Mouse (Mus musculus) heart, embryonic 14.5 days (tissue): ENCODE measurements at regions not wholly inside any gene's neighbourhood (a gene's known extent, or its start where the extent isn't known, plus 50 kb on each side); places are given as distances from the start of the nearest gene placed in this dataset.
"Not testable (repeated sequence)": the region's sequence is repeated elsewhere in the genome, so short reads cannot be mapped to it uniquely, and the experiment has no call there.

Source experiments
- ATAC-seq: fragments of 200-750 bp; cut with Nextera tagmentation; 2 replicates; pipeline ENCODE4 v1.8.0; 2017; ENCODE audit warnings: low read depth, moderate TSS enrichment; ENCODE audit not compliant: insufficient number of reproducible peaks, insufficient read depth, low FRiP score
- H3K27ac ChIP-seq, 2 experiments: fragments of 200-500 bp in 1 of 2; fragments of 300-500 bp in 1 of 2; sonication (generic) in 1 of 2; replicated peaks in 1 of 2; 2 replicates each; pipeline ENCODE4 v1.5.1; 2012 to 2014; ENCODE audit warnings: low read depth in 2 of 2, low read length in 2 of 2, control low read depth in 1 of 2, mild to moderate bottlenecking in 1 of 2, mixed read lengths in 1 of 2; ENCODE audit not compliant: control insufficient read depth in 1 of 2, insufficient read depth in 1 of 2
- H3K27me3 ChIP-seq: fragments of 300-500 bp; sonication (generic); 2 replicates; pipeline ENCODE4 v1.6.1; 2014; ENCODE audit warnings: mild to moderate bottlenecking, low read length, control low read depth; ENCODE audit not compliant: control insufficient read depth, insufficient read depth
- H3K36me3 ChIP-seq: fragments of 300-500 bp; sonication (generic); 2 replicates; pipeline ENCODE4 v1.6.1; 2014; ENCODE audit warnings: mild to moderate bottlenecking, control low read depth, low read length, mixed read lengths; ENCODE audit not compliant: control insufficient read depth, insufficient read depth
- H3K4me1 ChIP-seq, 2 experiments: fragments of 200-500 bp in 1 of 2; fragments of 300-500 bp in 1 of 2; sonication (generic) in 1 of 2; 2 replicates each; pipeline ENCODE4 v1.6.1; 2012 to 2014; ENCODE audit warnings: low read length in 2 of 2, control low read depth in 1 of 2, mixed read lengths in 1 of 2; ENCODE audit not compliant: control insufficient read depth in 2 of 2, insufficient read depth in 2 of 2
- H3K4me2 ChIP-seq: fragments of 300-500 bp; sonication (generic); 2 replicates; pipeline ENCODE4 v1.6.1; 2014; ENCODE audit warnings: mild to moderate bottlenecking, low read length
- H3K4me3 ChIP-seq, 2 experiments: fragments of 200-500 bp in 1 of 2; fragments of 300-500 bp in 1 of 2; sonication (generic) in 1 of 2; 2 replicates each; pipeline ENCODE4 v1.5.1; 2012 to 2014; ENCODE audit warnings: low read length in 2 of 2, mild to moderate bottlenecking in 2 of 2, control low read depth in 1 of 2, low read depth in 1 of 2, moderate library complexity in 1 of 2; ENCODE audit not compliant: control insufficient read depth in 1 of 2, insufficient read depth in 1 of 2
- H3K9ac ChIP-seq: fragments of 300-500 bp; sonication (generic); 2 replicates; pipeline ENCODE4 v1.6.1; 2014; ENCODE audit warnings: mild to moderate bottlenecking, low read length
- H3K9me3 ChIP-seq: fragments of 300-500 bp; sonication (generic); 2 replicates; pipeline ENCODE4 v1.6.1; 2016; ENCODE audit warnings: low read length, control low read depth; ENCODE audit not compliant: control insufficient read depth
- WGBS: fragments of 180-500 bp; shearing (Covaris S2); extraction: QIAGEN DNeasy Blood & Tissue Kit; methylation state at CpG from one replicate; pipeline ENCODE4 v1.1.7; 2014; 5-methylcytosine and 5-hydroxymethylcytosine counted together

DNA sequence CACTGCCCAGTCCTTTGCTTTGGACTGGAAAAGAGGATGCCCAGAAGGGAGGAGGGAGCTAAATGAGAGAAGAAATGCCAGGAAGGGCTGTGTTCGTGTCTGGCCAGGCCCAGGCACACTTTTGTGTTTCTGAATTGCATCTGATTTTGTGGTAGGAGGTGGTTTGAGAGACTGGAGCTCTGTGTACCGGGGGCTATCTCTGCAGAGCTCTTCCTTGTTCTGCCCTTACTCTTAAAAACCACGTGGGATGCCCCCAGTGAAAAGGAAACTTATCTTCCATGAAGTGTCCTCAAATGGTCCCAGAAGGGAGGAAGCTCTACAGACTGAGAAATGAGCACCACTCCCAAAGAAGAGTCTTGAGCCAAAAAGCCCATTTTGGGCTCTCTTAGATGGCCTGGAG is 106.0 kb upstream of the Gmds start:
- no peak overlapping the region for H3K27ac ChIP-seq

DNA sequence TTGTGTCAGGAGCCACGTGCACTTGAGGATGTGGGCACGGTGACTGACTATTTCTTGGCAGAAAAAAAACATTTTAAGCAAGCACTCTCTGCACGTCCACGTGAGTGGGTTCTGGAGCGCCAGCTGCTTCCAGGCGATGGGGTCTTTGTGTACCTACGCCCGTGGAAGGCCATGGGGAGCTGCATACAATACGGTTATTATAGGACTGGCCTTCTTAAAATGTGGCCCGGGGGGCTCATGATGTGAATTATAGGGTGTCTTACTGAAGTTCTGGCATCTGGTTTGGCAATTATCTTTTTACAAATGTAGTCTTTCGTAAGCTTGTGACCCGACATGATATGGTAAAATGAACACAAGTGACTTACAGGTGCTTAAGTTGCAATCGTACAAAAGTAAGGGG is 103.5 kb upstream of the Gmds start:
- Histone ChIP-seq H3K9me3 (no peaks in the 10 kb centered on the region), H3K27ac (no peak overlapping the region), H3K27me3 (no peaks in the 10 kb centered on the region), H3K9ac (no peak overlapping the region), H3K36me3 (no peaks in the 10 kb centered on the region), H3K4me1 (no peaks in the 10 kb centered on the region), H3K4me3 (no peak overlapping the region), H3K4me2 (no peak overlapping the region)
- no peak for ATAC-seq
- WGBS, result 87% methylated on average over 13 of the region's 13 CpGs

More for the DNA sequence above, 106.0 kb upstream of the Gmds start:
- Histone ChIP-seq H3K36me3 (no peaks in the 10 kb centered on the region), H3K27me3 (no peaks in the 10 kb centered on the region), H3K9me3 (no peaks in the 10 kb centered on the region), H3K4me3 (no peak overlapping the region), H3K9ac (no peak overlapping the region), H3K4me2 (no peak overlapping the region), H3K4me1 (no peaks in the 10 kb centered on the region)
- no peak for ATAC-seq
- WGBS, result 49% methylated on average over 3 of the region's 3 CpGs

DNA sequence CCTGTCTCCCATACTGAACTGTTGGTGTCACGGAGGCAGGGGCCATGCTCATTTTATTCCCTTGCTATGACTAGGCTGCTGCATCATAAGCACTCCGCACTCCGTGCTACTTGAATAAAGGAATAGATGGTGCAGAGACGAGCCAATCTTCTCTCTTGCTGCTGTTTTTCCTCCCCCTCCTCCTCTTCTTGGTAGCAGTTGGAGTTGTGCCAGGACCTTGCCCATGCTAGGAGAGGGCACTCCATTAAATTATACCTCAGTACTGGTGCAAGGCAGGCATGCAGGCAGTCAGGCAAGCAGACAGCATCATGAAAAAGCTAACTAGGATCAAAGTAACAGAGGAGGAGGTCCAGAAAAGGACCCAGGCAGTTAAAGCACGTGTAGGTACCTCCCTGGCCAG is 96.6 kb upstream of the Gmds start:
- Histone ChIP-seq H3K4me3 (no peak overlapping the region), H3K27me3 (no peaks in the 10 kb centered on the region), H3K4me2 (no peak overlapping the region), H3K4me1 (no peaks in the 10 kb centered on the region), H3K36me3 (no peaks in the 10 kb centered on the region), H3K9ac (no peak overlapping the region), H3K27ac (no peak overlapping the region), H3K9me3 (no peaks in the 10 kb centered on the region)
- ATAC-seq, result no peak
- 77% methylated on average over 5 of the region's 5 CpGs for WGBS

DNA sequence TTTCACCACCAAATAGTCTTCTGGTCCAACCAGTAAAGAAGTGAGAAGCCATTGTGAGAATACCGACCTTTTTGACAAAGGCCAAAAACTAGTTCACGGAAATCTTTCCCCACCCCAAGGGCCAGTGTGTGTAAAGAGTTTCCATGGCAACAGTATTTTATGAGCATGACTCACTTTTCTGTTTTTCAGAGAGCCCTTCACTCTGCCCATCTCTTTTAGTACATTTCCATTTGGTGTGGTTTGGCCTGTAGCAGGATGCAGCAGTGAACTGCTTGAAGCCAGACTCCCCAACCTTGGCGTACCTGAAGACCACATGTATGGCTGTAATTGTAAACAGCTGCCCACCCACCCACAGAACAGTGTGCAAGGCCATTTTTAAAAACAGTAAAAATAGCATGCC is 89.9 kb upstream of the Gmds start:
- H3K9me3 ChIP-seq, result no peaks in the 10 kb centered on the region
- no peaks in the 10 kb centered on the region for H3K36me3 ChIP-seq
- 74% methylated on average over 3 of the region's 3 CpGs for WGBS
- no peak overlapping the region for H3K9ac ChIP-seq
- no peak overlapping the region for H3K4me2 ChIP-seq
- H3K4me3 ChIP-seq, result no peak overlapping the region
- ATAC-seq, result no peak
- H3K4me1 ChIP-seq, result no peaks in the 10 kb centered on the region
- H3K27me3 ChIP-seq, result no peaks in the 10 kb centered on the region
- H3K27ac ChIP-seq, result no peak overlapping the region

DNA sequence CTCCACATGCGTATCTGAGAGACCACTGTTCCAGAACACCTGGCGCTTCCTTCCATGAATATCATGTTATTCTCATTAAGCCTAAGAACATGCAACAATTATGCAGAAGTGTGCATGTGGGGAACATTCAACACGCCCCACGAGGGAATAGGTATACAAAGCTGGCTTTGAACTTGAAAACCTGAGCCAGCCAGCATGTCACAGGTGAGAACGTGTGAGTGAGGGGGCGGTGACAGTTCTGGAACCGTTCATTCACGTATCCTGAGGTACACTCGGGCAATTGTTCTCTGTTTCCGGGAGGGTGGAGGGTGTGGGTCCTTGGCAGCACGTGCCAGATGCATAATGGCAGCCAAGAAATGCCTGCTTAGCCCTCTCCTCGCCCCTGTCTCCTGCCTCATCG is 88.4 kb upstream of the Gmds start:
- H3K36me3 ChIP-seq, result no peaks in the 10 kb centered on the region
- no peak overlapping the region for H3K4me2 ChIP-seq
- no peak overlapping the region for H3K9ac ChIP-seq
- no peak for ATAC-seq
- H3K4me1 ChIP-seq, result no peaks in the 10 kb centered on the region
- no peak overlapping the region for H3K27ac ChIP-seq
- no peak overlapping the region for H3K4me3 ChIP-seq
- no peaks in the 10 kb centered on the region for H3K9me3 ChIP-seq
- H3K27me3 ChIP-seq, result no peaks in the 10 kb centered on the region
- 68% methylated on average over 13 of the region's 13 CpGs for WGBS

DNA sequence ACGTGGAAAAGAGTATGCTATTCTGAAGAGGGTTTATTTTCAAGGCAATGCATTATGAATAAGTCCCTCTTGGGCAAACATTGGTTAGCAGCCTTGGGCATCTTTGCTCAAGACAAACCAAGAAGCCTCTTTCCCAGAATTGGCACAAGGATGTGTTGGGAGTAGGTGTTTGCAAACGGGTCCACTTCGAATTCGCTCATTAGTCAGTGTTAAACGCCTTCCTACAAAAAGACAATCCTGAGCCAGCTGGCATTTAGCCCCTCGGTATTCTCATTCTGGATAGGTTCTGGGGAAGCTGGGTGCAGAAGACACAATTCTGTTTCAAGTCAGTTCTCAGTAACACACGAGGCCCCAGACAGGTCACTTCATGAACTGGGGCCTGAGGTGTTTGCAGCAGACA is 87.7 kb upstream of the Gmds start:
- Histone ChIP-seq H3K27ac (no peak overlapping the region), H3K4me2 (no peak overlapping the region), H3K27me3 (no peaks in the 10 kb centered on the region), H3K4me3 (no peak overlapping the region), H3K4me1 (no peaks in the 10 kb centered on the region), H3K9ac (no peak overlapping the region), H3K36me3 (no peaks in the 10 kb centered on the region), H3K9me3 (no peaks in the 10 kb centered on the region)
- 78% methylated on average over 7 of the region's 7 CpGs for WGBS
- no peak for ATAC-seq

DNA sequence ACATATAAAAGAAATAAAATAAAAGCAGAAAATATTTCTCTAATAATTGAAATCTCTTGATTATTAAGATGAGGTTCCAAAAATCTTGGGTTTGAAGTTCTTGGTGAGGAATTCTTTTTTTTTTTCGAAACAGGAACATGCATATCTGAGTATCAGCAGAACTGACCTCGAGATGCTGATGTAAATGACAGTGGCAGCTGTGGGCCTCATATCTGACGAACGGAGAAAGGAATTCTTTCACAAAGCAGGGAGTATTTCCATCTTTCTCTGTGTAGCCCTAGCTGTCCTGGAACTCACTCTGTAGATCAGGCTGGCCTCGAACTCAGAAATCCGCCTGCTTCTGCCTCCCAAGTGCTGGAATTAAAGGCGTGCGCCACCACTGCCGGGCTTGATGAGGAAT is 86.0 kb upstream of the Gmds start:
- ATAC-seq, H3K36me3 ChIP-seq, H3K27ac ChIP-seq, H3K9ac ChIP-seq, H3K4me1 ChIP-seq, H3K9me3 ChIP-seq, H3K4me2 ChIP-seq, H3K27me3 ChIP-seq, H3K4me3 ChIP-seq: not testable (repeated sequence)
- whole genome bisulfite sequencing, result 82% methylated on average over 9 of the region's 9 CpGs

DNA sequence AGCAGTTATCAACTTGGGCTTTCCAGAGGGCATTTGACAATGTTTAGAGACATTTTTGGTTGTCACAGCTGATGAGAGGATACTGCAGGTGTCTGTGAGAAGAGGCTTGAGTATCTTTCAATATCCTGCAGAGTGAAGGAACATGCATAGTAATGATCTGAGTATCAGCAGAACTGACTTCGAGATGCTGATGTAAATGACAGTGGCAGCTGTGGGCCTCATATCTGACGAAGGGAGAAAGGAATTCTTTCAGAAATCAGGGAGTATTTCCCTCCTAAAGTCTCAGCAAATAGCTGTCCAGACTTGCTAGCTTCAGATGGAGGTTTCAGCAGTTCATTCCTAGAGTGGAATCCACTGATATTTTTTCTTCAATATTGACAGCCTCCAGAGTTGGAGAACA is 83.9 kb upstream of the Gmds start:
- Histone ChIP-seq H3K27me3 (no peaks in the 10 kb centered on the region), H3K27ac (no peak overlapping the region), H3K4me1 (no peaks in the 10 kb centered on the region), H3K4me3 (no peak overlapping the region), H3K9me3 (no peaks in the 10 kb centered on the region), H3K9ac (no peak overlapping the region), H3K4me2 (no peak overlapping the region), H3K36me3 (no peaks in the 10 kb centered on the region)
- WGBS, result 47% methylated on average over 2 of the region's 2 CpGs
- no peak for ATAC-seq
